Mouse (Mus musculus) neural tube, embryonic 15.5 days (tissue): ENCODE measurements around the gene Zfpl1. TPM values are rescaled to one million over a fixed set of nuclear protein-coding genes. Genes with fewer than 3 reads are reported as not detected.

ENCODE experiments used
- ATAC-seq: fragments of 200-750 bp; cut with Nextera tagmentation; 2 replicates; pipeline ENCODE4 v1.8.0; 2017; ENCODE audit warnings: mild to moderate bottlenecking, moderate TSS enrichment, moderate library complexity; ENCODE audit not compliant: low FRiP score
- H3K27ac ChIP-seq: fragments of 300-500 bp; sonication (generic); replicated peaks from 2 replicates; pipeline ENCODE4 v1.5.1; 2015; ENCODE audit warnings: mild to moderate bottlenecking, inconsistent platforms
- H3K27me3 ChIP-seq: fragments of 300-500 bp; sonication (generic); replicated peaks from 2 replicates; pipeline ENCODE4 v1.6.1; 2015; ENCODE audit warnings: inconsistent platforms
- H3K36me3 ChIP-seq: fragments of 300-500 bp; sonication (generic); 2 replicates; pipeline ENCODE4 v1.6.1; 2015; ENCODE audit warnings: inconsistent platforms
- H3K4me1 ChIP-seq: fragments of 300-500 bp; sonication (generic); 2 replicates; pipeline ENCODE4 v1.6.1; 2015; ENCODE audit warnings: inconsistent platforms
- H3K4me2 ChIP-seq: fragments of 300-500 bp; sonication (generic); 2 replicates; pipeline ENCODE4 v1.6.1; 2015; ENCODE audit warnings: inconsistent platforms, mild to moderate bottlenecking, moderate library complexity
- H3K4me3 ChIP-seq: fragments of 300-500 bp; sonication (generic); replicated peaks from 2 replicates; pipeline ENCODE4 v1.5.1; 2015; ENCODE audit warnings: mild to moderate bottlenecking, inconsistent platforms
- H3K9ac ChIP-seq: fragments of 300-500 bp; sonication (generic); replicated peaks from 2 replicates; pipeline ENCODE4 v1.6.1; 2015; ENCODE audit warnings: mild to moderate bottlenecking, inconsistent platforms
- H3K9me3 ChIP-seq: fragments of 300-500 bp; sonication (generic); replicated peaks from 2 replicates; pipeline ENCODE4 v1.6.1; 2016; ENCODE audit warnings: inconsistent platforms
- WGBS: fragments of 180-500 bp; shearing (Covaris S2); methylation state at CpG from one replicate; pipeline ENCODE4 v1.1.7; 2015; ENCODE audit warnings: mixed read lengths; 5-methylcytosine and 5-hydroxymethylcytosine counted together
- microRNA-seq: library from miRNA; unstranded; fragments of <30 nt; microRNA quantifications from one replicate; pipeline ENCODE4, GENCODE M21; 2017
- polyA plus RNA-seq: library from polyadenylated mRNA; unstranded; fragments of >200 nt; fragmentation: Nextera tagmentation; extraction: Ambion mirVana; gene quantifications from 2 replicates; pipeline ENCODE4 v1.2.1, GENCODE M21; 2015

Zfpl1 gene
- polyA plus RNA-seq, 1 experiment from 2014 or later: 78.4 TPM

- no peak overlapping the region for H3K4me3 ChIP-seq
- H3K9me3 ChIP-seq: no peaks in the 10 kb centered on the region
- H3K27ac ChIP-seq: no peak overlapping the region
- no peaks in the 10 kb centered on the region for H3K36me3 ChIP-seq
- no peak overlapping the region for H3K9ac ChIP-seq
- no peaks in the 10 kb centered on the region for H3K4me1 ChIP-seq
- no peak for ATAC-seq
- H3K27me3 ChIP-seq: no peaks in the 10 kb centered on the region
- WGBS: 78% methylated on average over 9 of the region's 9 CpGs
- no peak overlapping the region for H3K4me2 ChIP-seq
Measured at GRCm38 (mm10) chr19:6035966-6036585, 48.7 kb downstream of the Zfpl1 start.

Small RNAs within 50 kb of the gene (microRNA-seq; reads per million reads assigned to microRNA genes)
- gene Mir6988: 0.87 reads per million

Other genes with a start within 250 kb of the Zfpl1 start
- 13.8 and 23.4 TPM in 2 replicates for gene Frmd8, start 209.7 kb downstream of the Zfpl1 start, polyA plus RNA-seq
- 2.0 and 3.9 TPM in 2 replicates for gene Slc25a45, start 207.1 kb downstream of the Zfpl1 start, polyA plus RNA-seq
- 8.9 and 10.0 TPM in 2 replicates for gene Tigd3, start 190.8 kb downstream of the Zfpl1 start, polyA plus RNA-seq
- gene Dpf2, start 171.9 kb downstream of the Zfpl1 start, polyA plus RNA-seq: 95.7 and 115 TPM in 2 replicates
- gene Cdc42ep2, start 160.1 kb downstream of the Zfpl1 start, polyA plus RNA-seq: 19.3 and 20.9 TPM in 2 replicates
- gene Pola2, start 120.8 kb downstream of the Zfpl1 start, polyA plus RNA-seq: 19.9 and 34.3 TPM in 2 replicates
- gene Slc22a20, start 98.8 kb downstream of the Zfpl1 start, polyA plus RNA-seq: not detected in 2 replicates
- gene Capn1, start 69.1 kb downstream of the Zfpl1 start, polyA plus RNA-seq: 6.4 and 12.3 TPM in 2 replicates
- 31.4 and 34.3 TPM in 2 replicates for gene Syvn1, start 38.4 kb downstream of the Zfpl1 start, polyA plus RNA-seq
- 60.1 and 66.9 TPM in 2 replicates for gene Mrpl49, start 27.2 kb downstream of the Zfpl1 start, polyA plus RNA-seq
- gene Fau, start 27.1 kb downstream of the Zfpl1 start, polyA plus RNA-seq: 522 and 591 TPM in 2 replicates
- gene Znhit2, start 23.8 kb downstream of the Zfpl1 start, polyA plus RNA-seq: 30.4 and 31.2 TPM in 2 replicates
- gene Tm7sf2, start 16.6 kb downstream of the Zfpl1 start, polyA plus RNA-seq: 51.2 and 61.6 TPM in 2 replicates
- gene Vps51, start 7.7 kb downstream of the Zfpl1 start, polyA plus RNA-seq: 80.8 and 83.8 TPM in 2 replicates
- gene Tmem262, start 4.9 kb downstream of the Zfpl1 start, polyA plus RNA-seq: not detected in 2 replicates
- 0.96 and 1.5 TPM in 2 replicates for gene Gm28374, start 2.7 kb downstream of the Zfpl1 start, polyA plus RNA-seq
- gene Cdca5, start within 50 bp of the Zfpl1 start, polyA plus RNA-seq: 4.9 and 15.5 TPM in 2 replicates
- not detected in 2 replicates for gene AC131692.1, start 9.5 kb upstream of the Zfpl1 start, polyA plus RNA-seq
- 0.42 and 4.1 TPM in 2 replicates for gene Naaladl1, start 20.8 kb upstream of the Zfpl1 start, polyA plus RNA-seq
- gene Sac3d1, start 33.7 kb upstream of the Zfpl1 start, polyA plus RNA-seq: 52.7 and 53.4 TPM in 2 replicates
- 59.6 and 62.2 TPM in 2 replicates for gene Snx15, start 43.3 kb upstream of the Zfpl1 start, polyA plus RNA-seq
- gene Batf2, start 56.0 kb upstream of the Zfpl1 start, polyA plus RNA-seq: 0.42 TPM in 1 of 2 replicates, not detected in the other
- gene Arl2, start 56.6 kb upstream of the Zfpl1 start, polyA plus RNA-seq: 139 and 157 TPM in 2 replicates
- not detected in 2 replicates for gene Majin, start 99.4 kb upstream of the Zfpl1 start, polyA plus RNA-seq
- gene Gpha2, start 141.4 kb upstream of the Zfpl1 start, polyA plus RNA-seq: 0.75 TPM in 1 of 2 replicates, not detected in the other
- gene Ppp2r5b, start 150.9 kb upstream of the Zfpl1 start, polyA plus RNA-seq: 127 and 156 TPM in 2 replicates
- gene Atg2a, start 156.7 kb upstream of the Zfpl1 start, polyA plus RNA-seq: 12.5 and 12.9 TPM in 2 replicates
- gene Ehd1, start 191.8 kb upstream of the Zfpl1 start, polyA plus RNA-seq: 80.6 and 87.7 TPM in 2 replicates
- gene Cdc42bpg, start 221.5 kb upstream of the Zfpl1 start, polyA plus RNA-seq: 0.33 and 0.36 TPM in 2 replicates